Mouse (Mus musculus) limb, embryonic 13.5 days (tissue): ENCODE results near the gene Erg. TPM values are rescaled to one million over a fixed set of nuclear protein-coding genes. Genes with fewer than 3 reads are reported as not detected.

Experiments used
- ATAC-seq: fragments of 200-750 bp; cut with Nextera tagmentation; 2 replicates; pipeline ENCODE4 v1.8.0; 2017; ENCODE audit warnings: low read depth, moderate number of reproducible peaks, moderate TSS enrichment; ENCODE audit not compliant: low FRiP score
- H3K27ac ChIP-seq: fragments of 300-500 bp; sonication (generic); 2 replicates; pipeline ENCODE4 v1.5.1; 2015; ENCODE audit warnings: inconsistent platforms, mild to moderate bottlenecking, moderate library complexity
- H3K27me3 ChIP-seq: fragments of 300-500 bp; sonication (generic); 2 replicates; pipeline ENCODE4 v1.6.1; 2015; ENCODE audit warnings: mild to moderate bottlenecking, inconsistent platforms
- H3K36me3 ChIP-seq: fragments of 300-500 bp; sonication (generic); 2 replicates; pipeline ENCODE4 v1.6.1; 2015; ENCODE audit warnings: inconsistent platforms, mild to moderate bottlenecking, moderate library complexity
- H3K4me1 ChIP-seq: fragments of 300-500 bp; sonication (generic); 2 replicates; pipeline ENCODE4 v1.6.1; 2015; ENCODE audit warnings: inconsistent platforms
- H3K4me2 ChIP-seq: fragments of 300-500 bp; sonication (generic); replicated peaks from 2 replicates; pipeline ENCODE4 v1.6.1; 2015; ENCODE audit warnings: inconsistent platforms, mild to moderate bottlenecking, moderate library complexity
- H3K4me3 ChIP-seq: fragments of 300-500 bp; sonication (generic); 2 replicates; pipeline ENCODE4 v1.5.1; 2015; ENCODE audit warnings: moderate library complexity, mild to moderate bottlenecking, inconsistent platforms
- H3K9ac ChIP-seq: fragments of 300-500 bp; sonication (generic); 2 replicates; pipeline ENCODE4 v1.6.1; 2015; ENCODE audit warnings: mild to moderate bottlenecking, inconsistent platforms
- H3K9me3 ChIP-seq: fragments of 300-500 bp; sonication (generic); 2 replicates; pipeline ENCODE4 v1.6.1; 2016; ENCODE audit warnings: inconsistent platforms
- WGBS: fragments of 180-500 bp; shearing (Covaris S2); methylation state at CpG from one replicate; pipeline ENCODE4 v1.1.7; 2015; 5-methylcytosine and 5-hydroxymethylcytosine counted together
- polyA plus RNA-seq: library from polyadenylated mRNA; unstranded; fragments of >200 nt; fragmentation: Nextera tagmentation; extraction: Ambion mirVana; gene quantifications from 2 replicates; pipeline ENCODE4 v1.2.1, GENCODE M21; 2015

Erg gene
- polyA plus RNA-seq, 1 experiment from 2014 or later: 27.7 TPM

DNA sequence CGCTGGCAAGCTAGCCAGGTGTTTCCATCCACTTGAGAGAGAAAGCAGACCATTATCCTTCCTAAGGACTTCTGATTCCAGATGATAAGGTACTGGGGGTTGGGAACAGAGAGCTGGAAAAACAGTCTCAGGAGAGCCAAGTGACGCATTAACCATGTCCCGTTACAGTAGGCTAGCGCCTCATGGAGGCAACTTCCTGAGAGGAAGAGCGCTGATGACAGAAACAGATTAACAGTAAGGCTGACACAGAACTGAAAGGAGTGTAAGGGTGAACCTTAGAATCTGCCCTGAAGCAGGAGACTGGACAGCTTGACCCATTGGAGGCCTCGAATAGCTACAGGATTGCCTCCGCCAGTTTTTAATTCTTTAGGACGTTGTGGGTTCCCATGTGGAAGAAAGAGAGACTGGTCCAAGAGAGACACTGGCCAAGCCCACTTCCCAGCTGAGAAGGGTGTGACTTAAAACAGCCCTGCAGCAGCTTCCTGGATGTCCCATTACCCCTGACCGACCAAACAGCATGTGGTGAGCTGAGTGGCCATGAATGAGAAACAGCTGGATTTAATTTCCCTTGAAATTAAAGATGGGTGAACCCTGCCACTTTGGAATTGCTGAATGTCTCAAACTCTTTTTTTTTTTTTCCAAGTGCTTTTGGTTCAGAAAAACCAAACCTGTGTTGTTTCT lies 264.3 kb downstream of the Erg start:
- WGBS: 31% methylated on average over 9 of the region's 9 CpGs
- Histone ChIP-seq H3K27me3 (no peaks in the 10 kb centered on the region), H3K4me1 (peaks cover 11% of the 10 kb centered on the region), H3K36me3 (no peaks in the 10 kb centered on the region), H3K27ac (no peak overlapping the region), H3K4me2 (no peak overlapping the region), H3K9ac (no peak overlapping the region), H3K9me3 (no peaks in the 10 kb centered on the region), H3K4me3 (no peak overlapping the region)
- 0 out of 2 replicates have a peak, but pooled peaks have one; percentile 28 for ATAC-seq

Other genes starting within 250 kb of the Erg start
- gene Ets2, start 115.5 kb upstream of the Erg start, polyA plus RNA-seq: 112 and 117 TPM in 2 replicates